Mouse (Mus musculus): ENCODE results near the gene Sf3a2.

Sf3a2 gene

GRCm38 (mm10) chr10:80775731-80776130 is 22.3 kb upstream of the Sf3a2 start:
- DNase-seq (ENCODE audit: low read depth): no peak

DNA sequence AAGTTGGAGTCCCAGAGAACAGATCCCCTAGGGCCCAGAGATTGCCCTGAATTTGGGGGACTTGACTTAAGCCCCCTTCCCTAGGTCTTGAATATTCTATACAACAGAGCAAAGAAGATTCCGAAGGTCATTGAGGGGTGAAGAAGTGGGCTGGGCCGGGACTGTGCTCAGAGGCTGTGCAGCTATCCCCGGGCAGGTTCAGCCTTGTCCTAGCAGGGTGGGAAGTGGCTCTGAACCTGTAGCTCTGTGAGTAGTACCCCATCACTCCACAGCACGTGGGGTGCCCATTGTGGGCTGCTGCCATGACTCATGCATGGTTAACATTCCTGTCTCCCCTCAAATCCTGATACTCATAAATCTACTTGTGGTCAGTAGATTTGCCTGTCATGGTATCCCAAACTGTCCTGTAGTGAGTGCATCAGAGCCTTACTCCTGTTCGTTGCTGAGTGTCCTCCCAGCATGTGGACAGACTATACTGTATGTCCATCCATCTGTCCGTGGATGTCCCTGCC is 21.6 kb upstream of the Sf3a2 start:
- no peak for DNase-seq (ENCODE audit: low read depth)

GRCm38 (mm10) chr10:80777123-80777522 is 20.9 kb upstream of the Sf3a2 start:
- DNase-seq (ENCODE audit: low read depth): no peak

DNA sequence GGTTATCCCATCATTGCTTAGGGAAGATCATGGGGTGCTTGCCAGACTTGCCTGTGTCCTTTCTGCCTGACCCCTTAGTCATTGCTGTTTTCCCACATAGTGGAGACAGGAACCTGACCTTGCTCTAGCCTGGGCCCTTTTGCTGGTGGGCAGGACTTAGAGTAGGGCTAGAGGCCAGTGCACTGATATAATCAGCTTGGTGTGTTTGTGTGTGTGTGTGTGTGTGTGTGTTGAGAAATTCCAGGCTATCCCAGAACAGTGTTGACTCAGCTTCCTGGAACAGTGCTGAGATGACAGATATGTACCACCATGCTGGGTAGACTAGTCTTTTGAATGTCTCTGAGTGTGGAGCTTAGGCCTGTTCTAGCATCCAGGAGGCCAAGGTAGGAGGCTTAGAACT is 18.4 kb upstream of the Sf3a2 start:
- DNase-seq (ENCODE audit: low read depth): peak; percentile 39

GRCm38 (mm10) chr10:80784302-80784701 is 13.7 kb upstream of the Sf3a2 start:
- no peak for DNase-seq (ENCODE audit: low read depth)

DNA sequence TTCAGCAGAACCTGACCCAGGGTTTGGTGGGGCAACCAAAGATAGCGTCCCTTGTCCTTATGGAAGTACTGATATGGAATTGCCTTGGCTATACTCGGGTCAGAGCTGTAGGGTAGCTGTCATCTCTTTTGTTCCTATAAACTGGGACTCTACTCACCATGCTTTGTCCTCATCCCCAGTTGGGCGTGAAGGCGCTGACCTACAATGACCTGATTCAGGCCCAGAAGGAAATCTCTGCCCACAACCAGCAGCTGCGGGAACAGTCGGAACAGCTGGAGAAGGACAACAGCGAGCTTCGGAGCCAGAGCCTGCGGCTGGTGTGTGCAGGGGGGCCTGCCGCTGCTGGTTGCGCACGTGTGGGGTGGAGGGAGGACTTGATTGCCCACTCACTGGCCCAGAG is 13.1 kb upstream of the Sf3a2 start:
- DNase-seq (ENCODE audit: low read depth): no peak

GRCm38 (mm10) chr10:80785963-80786362 is 12.0 kb upstream of the Sf3a2 start:
- DNase-seq (ENCODE audit: low read depth): no peak

DNA sequence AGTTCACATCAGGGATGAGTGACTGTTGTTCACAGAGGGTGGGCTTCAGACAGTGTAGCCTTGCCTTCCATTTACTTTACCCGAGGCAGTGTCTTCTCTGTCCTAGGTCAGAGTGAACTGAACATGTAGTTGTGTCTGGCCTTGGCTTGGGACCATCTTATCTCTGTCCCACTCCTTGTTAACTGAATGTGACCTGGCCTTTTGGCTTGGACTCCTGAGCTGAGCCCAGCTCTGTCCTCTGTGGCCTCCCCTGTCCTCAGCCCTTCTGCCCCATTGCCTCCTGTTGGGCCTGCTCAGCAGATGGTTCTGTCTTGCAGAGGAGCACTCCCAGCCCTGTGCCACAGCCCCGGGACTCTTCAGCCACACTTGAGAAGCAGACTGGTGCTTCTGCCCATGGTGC is 10.5 kb upstream of the Sf3a2 start:
- DNase-seq (ENCODE audit: low read depth): no peak

DNA sequence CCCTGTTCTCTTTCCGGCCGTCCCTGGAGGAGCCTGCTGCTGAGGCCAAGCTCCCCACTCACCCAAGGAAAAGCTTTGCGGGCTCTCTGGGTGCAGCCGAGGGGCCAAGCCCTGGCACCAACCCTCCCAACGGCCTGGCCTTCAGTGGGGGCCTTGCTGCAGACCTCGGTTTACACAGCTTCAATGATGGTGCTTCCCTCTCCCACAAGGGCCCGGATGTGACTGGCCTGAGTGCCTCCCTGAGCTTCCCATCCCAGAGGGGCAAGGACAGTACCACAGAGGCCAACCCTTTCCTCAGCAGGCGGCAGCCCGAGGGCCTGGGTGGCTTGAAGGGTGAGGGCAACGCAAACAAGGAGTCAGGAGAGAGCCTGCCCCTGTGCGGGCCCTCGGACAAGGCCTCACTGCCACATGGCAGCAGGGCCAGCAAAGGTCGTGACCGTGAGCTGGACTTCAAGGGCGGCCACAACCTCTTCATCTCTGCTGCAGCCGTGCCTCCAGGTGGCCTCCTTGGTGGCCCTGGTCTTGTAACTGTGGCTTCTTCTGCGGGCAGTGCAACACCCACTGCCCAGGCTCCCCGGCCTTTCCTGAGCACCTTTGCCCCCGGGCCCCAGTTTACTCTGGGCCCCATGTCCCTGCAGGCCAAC is 7.1 kb upstream of the Sf3a2 start:
- DNase-seq (ENCODE audit: low read depth): no peak

- no peak for DNase-seq (ENCODE audit: low read depth)
Measured at GRCm38 (mm10) chr10:80791476-80792174, 6.4 kb upstream of the Sf3a2 start.

- no peak for DNase-seq (ENCODE audit: low read depth)
Measured at GRCm38 (mm10) chr10:80792175-80793032, 5.6 kb upstream of the Sf3a2 start.

DNA sequence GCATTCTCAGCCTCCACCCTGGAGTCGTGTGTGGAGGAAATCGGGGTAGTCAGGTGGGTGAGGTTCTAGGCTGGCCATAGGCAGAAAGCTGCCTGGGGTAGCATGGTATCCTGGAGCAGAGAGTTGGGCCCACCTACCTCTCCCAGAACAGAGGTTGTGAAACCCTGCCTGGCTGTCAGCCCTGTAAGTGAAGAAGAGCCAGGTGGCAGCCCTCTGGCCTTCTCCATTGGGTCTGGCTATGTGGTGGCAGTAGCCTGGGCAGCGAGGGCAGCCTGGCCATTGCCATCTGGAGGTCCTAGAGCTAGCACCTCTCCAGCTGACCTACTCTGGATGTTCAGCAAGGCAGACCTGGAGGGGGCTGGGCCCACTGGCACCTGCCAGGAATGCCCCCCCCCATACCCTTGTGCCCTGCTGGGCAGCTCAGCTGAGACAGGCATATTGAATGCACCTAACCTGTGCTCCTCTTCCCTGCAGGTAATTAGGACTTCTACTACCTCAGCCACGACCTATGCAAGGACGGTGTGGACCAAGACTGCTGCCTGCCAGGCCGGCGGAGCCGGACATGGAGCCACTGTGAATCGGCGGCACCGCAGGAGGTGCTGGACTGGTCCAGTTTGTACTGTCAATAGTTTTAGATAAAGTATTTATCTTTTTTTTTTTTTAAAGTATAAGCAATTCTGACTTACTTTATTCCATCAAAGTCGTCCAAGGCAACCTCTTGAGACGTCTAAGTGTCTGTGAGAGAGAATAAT is 4.8 kb upstream of the Sf3a2 start:
- no peak for DNase-seq (ENCODE audit: low read depth)

DNA sequence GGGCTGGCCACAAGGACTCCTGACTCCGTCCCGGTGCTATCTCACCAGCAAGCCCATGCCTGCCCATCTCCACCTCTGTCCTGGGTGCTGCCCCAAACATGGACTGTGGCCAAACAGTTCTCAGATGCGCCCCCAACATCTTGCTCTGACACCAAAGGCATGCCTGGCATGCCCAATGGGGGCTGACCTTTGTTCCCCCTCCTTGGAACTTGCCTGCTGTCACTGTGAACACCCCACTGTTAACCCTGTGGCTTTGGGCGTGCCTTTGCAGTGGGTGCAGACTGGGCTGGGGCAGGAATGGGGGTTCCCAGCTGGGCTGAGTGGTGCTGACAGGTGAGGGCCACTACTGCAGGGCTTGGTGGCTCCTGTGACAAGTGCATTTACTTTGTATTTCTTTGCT is 4.2 kb upstream of the Sf3a2 start:
- DNase-seq (ENCODE audit: low read depth): no peak

GRCm38 (mm10) chr10:80794750-80795149 is 3.2 kb upstream of the Sf3a2 start:
- no peak for DNase-seq (ENCODE audit: low read depth)

- no peak for DNase-seq (ENCODE audit: low read depth)
Measured at GRCm38 (mm10) chr10:80796307-80796848, 1.6 kb upstream of the Sf3a2 start.

- peak; percentile 86 for DNase-seq (ENCODE audit: low read depth)
Measured at GRCm38 (mm10) chr10:80797186-80798149, 530 bp upstream of the Sf3a2 start.

DNA sequence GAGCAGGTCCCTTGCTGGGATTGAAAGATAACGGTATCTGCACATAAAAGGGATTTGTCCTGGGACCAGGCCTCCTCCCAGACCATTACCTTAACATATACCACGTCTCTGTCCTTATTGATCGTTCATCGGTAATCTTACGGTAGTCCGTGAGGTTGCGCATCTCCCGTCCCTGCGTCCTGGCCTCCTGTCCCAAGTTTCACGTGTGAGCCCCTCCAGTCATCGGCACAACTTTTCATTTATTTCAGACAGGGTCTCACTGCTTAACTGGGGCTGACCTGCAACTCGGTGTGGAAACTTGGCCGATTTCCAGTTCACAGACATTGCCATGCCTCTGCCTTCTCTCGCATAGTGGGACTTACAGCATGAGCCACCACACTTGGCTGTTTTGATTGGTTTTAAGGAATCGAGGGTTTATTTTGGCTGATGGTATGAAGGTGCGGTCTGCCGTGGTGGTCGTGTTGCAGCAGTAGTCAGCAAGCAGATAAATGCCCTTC is 1.1 kb downstream of the Sf3a2 start:
- peak; percentile 62 for DNase-seq (ENCODE audit: low read depth)

- no peak for DNase-seq (ENCODE audit: low read depth)
Measured at GRCm38 (mm10) chr10:80802204-80802912, 4.4 kb downstream of the Sf3a2 start.

- no peak for DNase-seq (ENCODE audit: low read depth)
Measured at GRCm38 (mm10) chr10:80802996-80803395, 5.0 kb downstream of the Sf3a2 start.

- no peak for DNase-seq (ENCODE audit: low read depth)
Measured at GRCm38 (mm10) chr10:80804340-80804739, 6.3 kb downstream of the Sf3a2 start.
